Mouse (Mus musculus) myocyte (in vitro differentiated cells): ENCODE measurements around the gene Pdhx.

Experiments
- CEBPB ChIP-seq: IDR thresholded peaks from 2 replicates; pipeline ENCODE4 v1.6.1; 2011; ENCODE audit warnings: mild to moderate bottlenecking, moderate library complexity; ENCODE audit not compliant: poor library complexity, insufficient read depth, severe bottlenecking
- E2F4 ChIP-seq: IDR thresholded peaks from one replicate; pipeline ENCODE4 v1.6.1; 2011; ENCODE audit warnings: mild to moderate bottlenecking, control low read depth, moderate library complexity; ENCODE audit not compliant: insufficient read depth
- MAX ChIP-seq: IDR thresholded peaks from one replicate; pipeline ENCODE4 v1.6.1; 2011; ENCODE audit warnings: low read depth, mild to moderate bottlenecking, control low read depth
- MYOD1 ChIP-seq, 3 experiments: IDR thresholded peaks; one replicate each; pipeline ENCODE4 v1.6.1; 2011; ENCODE audit warnings: control low read depth in 2 of 3, low read depth in 2 of 3, mild to moderate bottlenecking in 2 of 3, moderate library complexity in 1 of 3; ENCODE audit not compliant: insufficient read length in 2 of 3, control insufficient read depth in 1 of 3
- MYOG ChIP-seq, 3 experiments: IDR thresholded peaks; one replicate each; pipeline ENCODE4 v1.6.1; 2011; ENCODE audit warnings: control low read depth in 2 of 3, low read depth in 2 of 3, mild to moderate bottlenecking in 2 of 3; ENCODE audit not compliant: insufficient read length in 2 of 3, control insufficient read depth in 1 of 3, insufficient read depth in 1 of 3
- POLR2A ChIP-seq: IDR thresholded peaks from one replicate; pipeline ENCODE4 v1.6.1; 2011; ENCODE audit warnings: low read depth, mild to moderate bottlenecking, control low read depth, moderate library complexity; ENCODE audit not compliant: insufficient read length
- POLR2AphosphoS2 ChIP-seq: IDR thresholded peaks from one replicate; pipeline ENCODE4 v1.6.1; 2011; ENCODE audit warnings: low read depth, control low read depth; ENCODE audit not compliant: insufficient read length
- REST ChIP-seq: IDR thresholded peaks from one replicate; pipeline ENCODE4 v1.6.1; 2011; ENCODE audit warnings: mild to moderate bottlenecking, control low read depth, moderate library complexity; ENCODE audit not compliant: insufficient read depth, insufficient read length
- SRF ChIP-seq: IDR thresholded peaks from one replicate; pipeline ENCODE4 v1.6.1; 2011; ENCODE audit warnings: low read depth; ENCODE audit not compliant: control insufficient read depth, insufficient read length
- TCF12 ChIP-seq: IDR thresholded peaks from one replicate; pipeline ENCODE4 v1.6.1; 2011; ENCODE audit warnings: mild to moderate bottlenecking, control low read depth; ENCODE audit not compliant: poor library complexity, insufficient read depth, severe bottlenecking
- TCF3 ChIP-seq: IDR thresholded peaks from one replicate; pipeline ENCODE4 v1.6.1; 2011; ENCODE audit warnings: low read depth, control low read depth; ENCODE audit not compliant: insufficient read length
- USF1 ChIP-seq: IDR thresholded peaks from one replicate; pipeline ENCODE4 v1.6.1; 2011; ENCODE audit warnings: low read depth, mild to moderate bottlenecking, control low read depth, moderate library complexity

GRCm38 (mm10) chr2:102986424-102986823, 86.9 kb downstream of the Pdhx start:
- no peak for TF ChIP-seq TCF12
- no peak for TF ChIP-seq USF1
- no peak for TF ChIP-seq POLR2A
- no peak for TF ChIP-seq MAX
- TF ChIP-seq CEBPB: no peak
- TF ChIP-seq MYOD1 (IDR thresholded peaks at IDR 0.05; ENCODE audit: control insufficient read depth in 1 of 3, insufficient read length in 2 of 3, low read depth in 2 of 3): no peak
- no peak for TF ChIP-seq MYOG (IDR thresholded peaks at IDR 0.05; ENCODE audit: control insufficient read depth in 1 of 3, insufficient read depth in 1 of 3, insufficient read length in 2 of 3, low read depth in 2 of 3)
- TF ChIP-seq POLR2AphosphoS2: no peak
- no peak for TF ChIP-seq E2F4
- no peak for TF ChIP-seq TCF3
- no peak for TF ChIP-seq REST
- no peak for TF ChIP-seq SRF
